Mouse (Mus musculus) olfactory bulb, adult 2 months (tissue): ENCODE data around the gene Lingo1. TPM values are rescaled to one million over a fixed set of nuclear protein-coding genes. Genes with fewer than 3 reads are reported as not detected.

Experiments
- H3K27ac ChIP-seq: fragments of 200-500 bp; 2 replicates; pipeline ENCODE4 v1.5.1; 2012; ENCODE audit warnings: low read depth, low read length; ENCODE audit not compliant: insufficient read depth
- H3K4me1 ChIP-seq: fragments of 200-500 bp; 2 replicates; pipeline ENCODE4 v1.6.1; 2012; ENCODE audit warnings: low read length; ENCODE audit not compliant: control insufficient read depth, insufficient read depth
- H3K4me3 ChIP-seq: fragments of 200-500 bp; 2 replicates; pipeline ENCODE4 v1.5.1; 2012; ENCODE audit warnings: mild to moderate bottlenecking, low read depth, low read length, moderate library complexity; ENCODE audit not compliant: insufficient read depth
- CTCF ChIP-seq: fragments of 200-500 bp; IDR thresholded peaks from 2 replicates; pipeline ENCODE4 v1.5.1; 2012; ENCODE audit warnings: low read depth, mild to moderate bottlenecking, low read length, moderate library complexity; ENCODE audit not compliant: insufficient read depth
- POLR2A ChIP-seq: fragments of 200-500 bp; IDR thresholded peaks from 2 replicates; pipeline ENCODE4 v1.6.1; 2012; ENCODE audit warnings: mild to moderate bottlenecking, low read depth, low read length, moderate library complexity; ENCODE audit not compliant: insufficient read depth
- WGBS: fragments of 180-500 bp; shearing (Covaris S2); methylation state at CpG from one replicate; pipeline ENCODE4 v1.1.7; 2018; 5-methylcytosine and 5-hydroxymethylcytosine counted together
- polyA plus RNA-seq: library from polyadenylated mRNA; stranded (reverse); fragments of >200 nt; gene quantifications from 2 replicates; pipeline ENCODE4 v1.2.4, GENCODE M21; 2012; ENCODE audit warnings: low replicate concordance; ENCODE audit not compliant: missing spikeins, insufficient read depth, insufficient read length

Gene Lingo1
- polyA plus RNA-seq, 1 experiment = not detected

DNA sequence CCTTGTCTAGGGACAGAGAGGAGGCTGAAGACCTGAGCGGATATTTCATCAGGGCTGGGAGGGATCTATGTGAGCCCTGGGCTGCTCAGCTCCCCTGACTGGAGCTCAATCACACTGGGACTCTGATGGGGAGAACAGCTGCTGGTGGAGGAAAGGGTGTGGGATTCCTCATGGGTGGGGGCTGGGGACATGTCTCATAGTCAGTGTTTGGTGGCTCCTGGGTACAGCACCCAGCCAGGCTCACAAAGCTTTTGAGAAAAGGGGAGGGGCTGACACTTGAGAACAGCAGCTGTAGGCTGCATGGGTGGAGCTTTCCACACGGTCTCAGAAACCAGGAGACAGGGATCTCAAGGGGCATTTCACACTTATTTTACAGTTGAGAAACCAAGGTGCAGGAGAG, 171.3 kb downstream of the Lingo1 start:
- peaks cover 12% of the 10 kb centered on the region for H3K4me1 ChIP-seq
- WGBS = 72% methylated on average over 2 of the region's 2 CpGs
- no peak overlapping the region for H3K4me3 ChIP-seq
- no peak overlapping the region for H3K27ac ChIP-seq
- TF ChIP-seq CTCF (no peak), POLR2A (no peak)

DNA sequence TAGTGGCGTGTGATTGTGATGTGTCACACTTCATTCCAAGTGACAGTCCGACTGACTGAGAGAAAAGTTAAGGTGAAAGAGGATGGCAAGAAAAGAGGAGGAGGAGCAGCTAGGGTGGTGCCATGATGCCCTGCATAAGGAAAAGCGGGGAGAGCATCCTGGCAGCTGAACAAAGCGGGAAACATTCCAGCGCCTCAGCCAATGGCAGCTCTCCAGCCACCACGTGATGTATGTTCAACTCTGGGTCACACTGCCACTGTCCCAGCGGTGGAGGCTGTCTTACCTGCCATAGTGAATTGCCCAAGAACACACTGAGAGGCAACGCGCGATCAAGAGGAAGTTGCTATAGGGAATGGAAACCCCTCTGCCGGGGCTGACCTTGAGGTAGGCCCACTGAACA, 172.9 kb downstream of the Lingo1 start:
- Histone ChIP-seq H3K4me3 (no peak overlapping the region), H3K27ac (no peak overlapping the region), H3K4me1 (peaks cover 3% of the 10 kb centered on the region; the same call in 1 of the 2 replicates)
- WGBS = 87% methylated on average over 11 of the region's 11 CpGs
- TF ChIP-seq CTCF (no peak), POLR2A (no peak)

DNA sequence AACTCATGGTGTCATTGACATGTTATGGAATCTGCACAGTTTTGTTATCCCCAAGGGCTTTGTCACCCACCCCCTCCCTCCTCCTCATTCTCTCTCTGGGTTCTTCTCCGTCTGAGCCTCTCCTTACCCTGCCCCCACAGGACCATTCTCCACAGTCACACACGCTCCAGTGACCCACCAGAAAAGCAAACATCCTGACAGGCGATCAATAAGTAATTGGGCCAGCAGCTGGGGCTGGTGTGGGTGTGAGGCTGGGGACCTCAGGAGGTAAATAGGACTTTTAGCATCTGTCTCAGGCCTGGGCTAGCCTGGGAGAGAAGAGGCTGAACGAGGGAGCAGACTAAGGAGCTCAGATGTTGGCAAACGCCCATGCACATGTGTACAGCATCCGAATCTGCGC, 173.5 kb downstream of the Lingo1 start:
- TF ChIP-seq CTCF = no peak
- no peak for TF ChIP-seq POLR2A
- 79% methylated on average over 7 of the region's 7 CpGs for WGBS
- H3K4me1 ChIP-seq = peaks cover 3% of the 10 kb centered on the region; the same call in 1 of the 2 replicates
- no peak overlapping the region for H3K27ac ChIP-seq
- H3K4me3 ChIP-seq = no peak overlapping the region

DNA sequence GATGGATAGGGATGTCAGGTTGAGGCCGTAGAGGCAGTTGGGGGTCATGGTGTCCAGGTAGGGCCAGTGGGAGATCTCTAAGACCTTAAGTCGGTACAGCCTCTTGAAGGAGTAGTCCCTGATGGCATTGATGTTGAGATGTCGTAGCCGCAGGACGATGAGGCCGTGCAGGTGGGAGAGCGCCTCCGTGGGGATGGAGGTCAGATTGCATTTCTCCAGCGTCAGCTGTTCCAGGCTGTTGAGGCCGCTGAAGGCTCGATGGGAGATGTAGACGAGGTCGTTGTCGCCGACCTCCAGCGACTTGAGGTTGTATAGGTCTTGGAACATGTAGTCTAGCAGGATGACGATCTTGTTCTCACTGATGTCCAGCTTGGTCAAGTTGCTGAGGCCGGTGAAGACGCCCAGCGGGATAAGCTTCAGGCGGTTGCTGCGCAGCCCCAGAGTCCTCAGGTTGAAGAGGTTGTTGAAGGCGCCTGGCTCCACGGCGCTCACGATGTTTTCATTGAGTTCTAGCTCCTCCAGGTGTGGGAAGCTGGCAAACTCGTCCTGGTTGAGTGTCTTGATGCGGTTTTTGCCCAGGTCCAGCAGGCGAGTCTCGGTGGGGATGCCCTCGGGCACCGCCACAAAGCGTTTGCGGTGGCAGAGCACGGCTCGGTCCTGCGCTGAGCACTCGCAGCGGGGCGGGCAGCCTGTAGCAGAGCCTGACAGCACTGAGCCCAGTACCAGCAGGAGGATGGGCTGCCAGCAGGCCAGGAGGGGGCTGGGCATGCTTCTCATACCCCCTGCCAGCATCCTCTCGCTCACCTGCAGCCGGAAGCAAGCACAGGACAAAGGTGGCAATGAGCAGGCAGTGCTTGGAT, 175.5 kb downstream of the Lingo1 start:
- Histone ChIP-seq H3K4me3 (no peak overlapping the region), H3K27ac (no peak overlapping the region), H3K4me1 (peaks cover 3% of the 10 kb centered on the region; the same call in 1 of the 2 replicates)
- TF ChIP-seq POLR2A (no peak), CTCF (no peak)
- WGBS = 44% methylated on average over 42 of the region's 42 CpGs

DNA sequence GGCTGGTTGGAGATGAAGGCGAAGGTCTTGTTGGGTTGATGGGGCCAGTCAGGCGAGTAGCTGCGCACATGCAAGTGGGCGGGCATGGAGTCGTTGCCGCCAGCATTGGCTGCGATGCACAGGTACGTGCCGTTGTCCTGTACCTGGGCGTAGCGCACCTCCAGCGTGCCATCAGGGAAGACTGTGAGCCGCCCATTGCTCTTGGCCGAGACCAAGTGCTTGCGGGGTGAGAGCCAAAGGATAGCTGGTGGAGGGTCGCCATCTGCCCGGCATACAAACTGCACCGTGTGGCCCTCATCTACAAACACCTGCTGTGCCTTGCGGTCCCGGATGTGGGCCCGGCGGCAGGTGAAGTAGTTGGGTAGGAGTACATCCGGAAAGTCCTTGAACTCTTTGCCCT, 176.6 kb downstream of the Lingo1 start:
- Histone ChIP-seq H3K27ac (no peak overlapping the region), H3K4me1 (peaks cover 3% of the 10 kb centered on the region; the same call in 1 of the 2 replicates), H3K4me3 (no peak overlapping the region)
- 84% methylated on average over 23 of the region's 23 CpGs for WGBS
- TF ChIP-seq CTCF = no peak
- no peak for TF ChIP-seq POLR2A

DNA sequence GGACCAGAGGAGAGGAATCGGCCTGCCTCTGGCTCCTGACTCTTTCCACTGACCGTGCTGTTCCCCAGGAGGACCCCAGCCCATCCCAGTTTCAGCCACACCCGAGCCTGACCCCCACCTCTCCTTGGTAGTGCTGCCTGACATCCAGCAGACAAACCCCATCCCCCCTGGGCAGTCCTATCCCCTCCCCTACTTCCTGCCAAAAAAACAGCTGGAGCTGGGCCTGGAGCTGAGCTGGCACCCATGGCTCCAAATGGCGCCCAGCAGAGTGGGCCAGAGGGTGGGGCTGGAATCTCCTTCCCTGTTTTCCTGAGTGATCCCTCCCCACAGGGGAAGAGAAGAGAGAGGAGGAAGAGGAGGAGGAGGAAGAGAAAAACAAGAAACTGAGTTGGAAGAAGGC, 177.6 kb downstream of the Lingo1 start:
- Histone ChIP-seq H3K4me3 (no peak overlapping the region), H3K4me1 (peaks cover 3% of the 10 kb centered on the region; the same call in 1 of the 2 replicates), H3K27ac (no peak overlapping the region)
- WGBS = 91% methylated on average over 4 of the region's 4 CpGs
- TF ChIP-seq POLR2A (no peak), CTCF (no peak)

DNA sequence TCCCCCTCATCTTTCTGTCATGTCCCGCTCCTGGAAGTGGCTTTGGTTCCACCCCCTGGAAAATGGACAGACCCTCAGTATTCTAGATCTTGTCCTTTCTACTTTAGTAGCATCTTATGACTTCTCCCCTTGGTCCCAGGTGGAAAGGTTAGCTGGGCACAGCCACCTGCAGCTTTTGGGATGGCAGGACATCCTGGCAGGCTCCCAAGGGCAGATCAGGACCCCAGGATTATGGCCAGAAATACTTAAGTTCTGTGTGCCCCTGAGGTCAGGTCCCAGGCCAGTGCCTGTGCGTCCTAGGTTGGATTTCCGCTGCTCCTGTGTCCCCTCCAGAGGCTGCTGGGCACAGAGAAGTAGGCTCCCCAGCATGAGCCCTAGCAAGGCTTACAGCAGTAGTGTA, 180.2 kb downstream of the Lingo1 start:
- peaks cover 3% of the 10 kb centered on the region; the same call in 1 of the 2 replicates for H3K4me1 ChIP-seq
- H3K27ac ChIP-seq = no peak overlapping the region
- no peak for TF ChIP-seq POLR2A
- no peak for TF ChIP-seq CTCF
- 95% methylated on average over 3 of the region's 3 CpGs for WGBS
- H3K4me3 ChIP-seq = no peak overlapping the region

DNA sequence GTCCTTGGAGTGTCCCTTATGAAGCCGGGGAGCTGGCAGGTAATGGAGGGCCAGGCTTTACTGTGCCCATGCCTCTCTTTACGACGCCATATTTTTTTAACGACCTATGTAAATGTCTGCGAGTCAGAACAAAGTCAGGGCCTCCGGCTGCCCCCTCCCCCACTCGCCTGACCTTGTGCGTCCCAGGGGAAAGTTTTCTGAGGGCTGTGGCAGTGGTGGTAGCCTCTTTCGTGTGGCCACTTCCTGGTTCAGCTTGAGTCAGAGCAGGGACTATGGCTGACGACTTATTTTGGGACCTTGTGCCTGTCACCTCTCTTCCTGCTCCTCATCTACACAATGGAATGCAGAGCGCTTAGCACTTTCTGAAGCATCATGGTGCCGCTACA, 183.5 kb downstream of the Lingo1 start:
- H3K4me1 ChIP-seq = peaks cover 3% of the 10 kb centered on the region
- WGBS = 81% methylated on average over 12 of the region's 12 CpGs
- no peak overlapping the region for H3K27ac ChIP-seq
- TF ChIP-seq CTCF = no peak
- no peak for TF ChIP-seq POLR2A
- no peak overlapping the region for H3K4me3 ChIP-seq

DNA sequence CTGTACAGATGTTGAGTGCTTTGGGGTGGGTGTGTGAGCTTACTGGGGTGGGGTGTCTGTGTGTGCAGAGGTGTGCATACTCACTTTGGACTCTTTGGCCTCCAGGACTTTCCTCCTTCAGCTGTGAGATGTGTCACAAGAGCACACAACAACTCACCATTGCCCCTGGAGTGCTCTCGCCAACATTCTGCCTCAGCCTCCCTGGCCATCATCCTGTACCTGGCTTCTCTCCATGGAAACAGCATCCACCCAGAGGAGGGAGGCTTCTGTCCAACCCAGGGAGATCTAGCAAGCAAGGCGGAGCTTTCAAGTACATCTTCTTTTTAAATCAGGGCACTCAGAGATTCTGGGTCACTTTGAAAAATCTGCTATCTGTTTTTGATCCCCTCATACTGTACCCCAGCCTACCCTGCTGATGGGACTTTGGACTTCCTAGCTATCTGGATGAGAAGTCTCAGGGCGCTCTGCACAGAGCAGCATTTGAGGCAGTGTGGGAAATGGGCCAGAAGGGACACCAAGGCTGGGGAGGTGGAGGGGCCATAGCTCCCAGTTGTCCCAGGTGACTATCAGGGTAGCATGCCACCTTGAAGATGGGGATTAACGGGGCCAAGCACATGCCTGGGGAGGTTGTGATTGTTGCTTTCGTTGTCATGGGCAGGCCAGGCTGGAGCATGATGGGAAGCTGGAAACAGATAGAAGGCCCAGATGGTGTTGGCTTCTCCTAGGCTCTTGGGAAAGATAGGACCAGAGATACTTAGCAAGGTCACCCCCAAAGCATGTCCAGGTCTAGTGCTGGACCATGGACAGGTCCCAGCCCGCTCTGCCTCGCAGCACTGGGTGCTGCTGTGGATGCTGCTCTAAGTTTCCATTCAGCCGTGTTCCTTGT, 184.1 kb downstream of the Lingo1 start:
- Histone ChIP-seq H3K4me3 (no peak overlapping the region), H3K4me1 (peaks cover 3% of the 10 kb centered on the region), H3K27ac (no peak overlapping the region)
- WGBS = 97% methylated on average over 8 of the region's 8 CpGs
- TF ChIP-seq CTCF (no peak), POLR2A (no peak)
